Mouse (Mus musculus) neural tube, embryonic 10.5 days (tissue): ENCODE measurements around the gene Zmiz1.

Experiments
- DNase-seq: peaks from one replicate; pipeline ENCODE4 v3.0.0-alpha.2; 2017; ENCODE audit warnings: low spot score; ENCODE audit errors: extremely low spot score

Zmiz1 gene

DNA sequence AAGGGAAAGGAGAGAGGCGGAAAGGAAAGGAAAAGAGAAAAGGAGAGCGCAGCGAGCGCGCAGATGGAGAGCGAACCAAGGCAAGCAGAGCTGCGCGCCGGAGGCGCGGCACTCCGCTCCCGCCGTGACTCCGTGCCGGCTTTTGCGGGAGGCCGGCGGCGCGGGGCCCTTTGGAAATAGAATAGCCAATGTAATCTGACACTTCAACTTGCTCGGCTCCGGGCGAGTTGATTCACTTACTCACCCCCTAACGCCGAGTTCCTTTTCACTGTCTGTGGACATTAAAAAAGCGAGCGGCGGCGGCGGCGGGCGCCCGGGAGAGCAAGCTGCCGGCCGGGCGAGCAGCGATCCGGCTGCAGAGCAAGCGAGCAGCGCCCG, at the start of gene Zmiz1:
Gene Zmiz1 (plus strand): TSS at position 170 of the 378 bp plus-strand sequence.
- DNase-seq: peak; percentile 93

DNA sequence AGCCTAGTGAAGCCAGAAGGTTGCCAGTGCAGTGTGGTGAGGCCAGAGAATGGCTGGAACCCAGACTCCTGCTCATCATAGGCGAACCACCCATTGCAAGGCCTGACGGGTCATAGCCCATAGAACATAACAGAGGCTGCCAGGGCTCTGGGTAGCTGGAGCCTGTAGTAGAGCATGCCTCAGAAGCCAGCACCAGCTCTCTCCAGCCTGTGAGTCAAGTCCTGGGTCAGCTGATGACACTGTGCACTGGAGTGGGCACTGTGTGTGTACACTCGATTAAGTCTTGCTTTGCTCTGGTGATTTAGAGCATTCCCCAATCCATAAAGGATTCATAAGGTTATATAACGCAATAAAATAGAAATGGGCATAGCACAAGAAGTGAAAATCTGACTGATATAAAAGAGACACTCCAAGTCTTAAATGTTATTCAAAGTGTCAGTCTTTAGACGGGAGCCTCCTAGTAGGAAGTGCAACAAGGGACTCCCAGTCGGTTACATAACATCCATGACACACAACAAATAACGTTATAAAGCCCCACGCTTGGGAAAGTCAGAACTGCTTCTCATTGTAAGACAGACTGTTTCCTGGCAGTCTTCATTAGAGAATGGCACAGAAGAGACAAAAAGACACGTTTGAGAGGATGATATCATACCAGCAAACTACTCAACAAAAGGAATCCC, 47.0 kb upstream of the Zmiz1 start:
- DNase-seq: no peak

GRCm38 (mm10) chr14:25412811-25413210, 46.2 kb upstream of the Zmiz1 start:
- no peak for DNase-seq

- no peak for DNase-seq
Measured at GRCm38 (mm10) chr14:25413510-25413909, 45.5 kb upstream of the Zmiz1 start.

DNA sequence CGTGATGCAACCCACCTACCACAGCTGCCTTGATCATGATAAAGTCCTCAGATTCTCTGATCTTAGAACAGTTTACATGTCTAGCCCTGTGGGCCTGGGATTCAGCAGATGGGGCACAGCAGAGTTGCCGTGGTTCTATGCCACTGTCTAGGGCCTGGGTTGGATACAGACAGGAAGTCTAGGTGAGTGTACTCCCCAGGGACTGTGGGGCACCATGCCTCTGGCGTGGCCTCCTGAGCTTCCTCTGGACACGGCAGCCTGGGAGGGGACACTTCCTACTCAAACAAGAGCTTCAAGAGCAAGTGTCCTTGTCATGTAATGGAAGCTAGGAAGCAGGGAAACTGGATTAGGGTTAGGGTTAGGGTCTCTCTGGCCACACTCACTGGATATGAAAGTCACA, 44.9 kb upstream of the Zmiz1 start:
- DNase-seq: no peak

GRCm38 (mm10) chr14:25420001-25420690, 38.8 kb upstream of the Zmiz1 start:
- no peak for DNase-seq

GRCm38 (mm10) chr14:25420987-25421386, 38.0 kb upstream of the Zmiz1 start:
- DNase-seq: no peak

DNA sequence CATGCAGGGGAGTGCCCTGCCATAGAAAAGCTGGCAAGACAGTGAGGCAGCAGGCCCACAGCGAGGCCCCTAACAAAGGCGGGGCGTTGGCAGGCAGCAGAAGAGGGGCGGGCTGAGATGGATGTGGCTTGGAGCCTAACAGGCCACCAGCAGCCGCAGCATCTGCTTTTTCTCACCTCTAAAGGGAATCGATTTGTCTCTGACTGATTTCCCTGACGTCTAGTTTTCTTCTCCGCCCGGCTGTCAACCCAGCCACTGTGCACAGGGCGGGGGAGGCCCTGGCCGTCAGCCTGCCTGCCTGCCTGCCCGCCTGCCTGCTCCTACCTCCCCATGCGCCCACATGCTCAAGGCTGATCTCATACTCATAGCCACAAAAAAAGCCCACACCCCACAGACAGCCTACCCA, 37.4 kb upstream of the Zmiz1 start:
- DNase-seq: no peak

DNA sequence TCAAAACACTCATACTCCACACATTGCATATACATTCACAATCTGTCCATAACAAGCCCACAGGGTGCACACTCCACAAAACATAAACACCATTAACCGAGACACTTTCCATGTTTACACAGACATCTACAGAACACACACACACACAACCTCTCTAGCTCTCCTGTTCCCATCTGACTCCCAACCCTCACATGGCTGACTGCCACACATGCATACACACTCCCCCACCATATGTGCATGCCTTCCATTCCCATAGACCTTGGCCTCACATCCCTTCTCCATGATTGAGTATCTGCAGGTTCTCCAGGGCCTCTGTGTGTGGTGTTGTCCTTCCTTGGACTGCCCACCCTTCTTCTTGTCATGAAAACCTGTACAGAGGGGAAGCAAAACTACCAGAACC, 36.0 kb upstream of the Zmiz1 start:
- DNase-seq: no peak

GRCm38 (mm10) chr14:25423721-25424443, 35.1 kb upstream of the Zmiz1 start:
- no peak for DNase-seq

- DNase-seq: no peak
Measured at GRCm38 (mm10) chr14:25438255-25438654, 20.7 kb upstream of the Zmiz1 start.

DNA sequence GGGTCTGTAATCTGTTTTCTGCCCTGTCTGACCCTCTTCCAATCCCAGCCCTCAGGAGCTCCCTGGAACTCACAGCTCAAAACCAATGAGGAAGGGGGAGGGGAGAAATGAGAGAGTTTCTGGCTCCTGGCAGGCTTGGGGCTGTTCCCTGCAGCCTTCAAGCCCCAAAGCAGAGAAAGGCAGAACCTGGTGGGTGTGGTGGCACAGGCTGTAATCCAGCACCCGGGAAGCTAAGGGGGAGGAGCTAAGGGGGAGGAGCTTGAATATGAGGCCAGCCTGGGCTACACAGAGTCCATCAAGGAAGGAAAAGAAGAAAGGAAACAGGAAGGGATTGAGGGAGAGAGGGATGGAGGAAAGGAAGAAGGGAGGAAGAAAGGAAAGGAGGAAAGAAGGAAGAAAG, 18.9 kb upstream of the Zmiz1 start:
- no peak for DNase-seq

DNA sequence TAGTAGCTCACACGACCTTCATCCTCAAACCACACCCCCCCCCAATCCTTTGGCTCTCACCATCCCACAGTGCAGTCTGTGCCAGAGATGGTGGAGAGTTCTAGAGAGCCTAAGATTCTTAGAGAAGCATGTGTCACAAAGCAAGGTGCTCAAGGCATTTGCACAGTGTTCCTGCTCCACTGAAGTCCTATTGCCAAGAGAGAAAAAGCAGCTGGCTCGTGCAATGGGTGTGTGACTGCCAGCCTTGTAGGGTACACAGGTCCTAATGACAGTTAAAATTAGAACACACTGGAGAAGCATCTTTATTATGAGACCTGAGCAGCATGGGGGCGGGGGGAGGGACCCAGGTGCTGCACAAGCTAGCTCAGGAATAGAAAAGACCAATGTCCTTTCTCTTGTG, 18.2 kb upstream of the Zmiz1 start:
- no peak for DNase-seq

DNA sequence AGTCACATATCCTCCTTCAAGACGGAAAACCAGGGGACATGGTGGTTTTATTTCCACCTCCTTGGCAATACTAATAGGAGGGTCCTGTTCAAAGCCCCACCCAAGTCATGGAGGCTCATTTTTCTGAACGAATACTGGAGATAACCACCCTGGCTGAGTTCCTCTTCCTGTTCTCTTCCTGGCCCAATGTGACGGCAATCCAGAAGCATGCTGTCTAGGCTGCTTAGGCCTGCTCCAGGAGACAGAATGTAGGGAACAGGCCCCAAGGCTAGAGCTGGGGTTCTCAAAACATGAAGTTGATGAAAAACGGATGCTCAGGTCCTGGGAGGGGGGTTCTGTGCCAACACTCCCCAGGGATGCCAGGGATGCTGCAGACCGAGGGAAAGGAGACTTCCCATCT, 17.5 kb upstream of the Zmiz1 start:
- no peak for DNase-seq

- no peak for DNase-seq
Measured at GRCm38 (mm10) chr14:25442676-25443075, 16.3 kb upstream of the Zmiz1 start.

- no peak for DNase-seq
Measured at GRCm38 (mm10) chr14:25447136-25447775, 11.7 kb upstream of the Zmiz1 start.

DNA sequence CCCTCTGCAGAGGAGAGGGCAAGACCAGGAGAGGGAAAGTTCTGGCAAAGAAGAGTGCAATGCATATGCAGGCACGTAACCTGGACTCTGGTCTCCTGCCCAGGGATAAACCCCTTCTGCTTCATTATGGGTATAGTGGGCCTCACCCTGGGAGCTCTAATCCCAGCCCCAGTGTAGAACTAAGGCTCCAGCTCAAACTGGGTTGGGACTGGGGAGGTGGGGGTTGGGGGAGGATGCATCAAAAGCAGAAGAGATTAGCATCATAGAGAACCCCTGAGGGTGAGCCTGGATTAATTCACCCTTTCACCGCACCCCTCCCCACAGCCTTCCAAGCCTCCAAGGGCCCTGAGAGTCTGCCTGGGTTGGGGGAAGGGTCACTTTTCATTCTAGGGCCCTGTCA, 10.5 kb upstream of the Zmiz1 start:
- DNase-seq: no peak

DNA sequence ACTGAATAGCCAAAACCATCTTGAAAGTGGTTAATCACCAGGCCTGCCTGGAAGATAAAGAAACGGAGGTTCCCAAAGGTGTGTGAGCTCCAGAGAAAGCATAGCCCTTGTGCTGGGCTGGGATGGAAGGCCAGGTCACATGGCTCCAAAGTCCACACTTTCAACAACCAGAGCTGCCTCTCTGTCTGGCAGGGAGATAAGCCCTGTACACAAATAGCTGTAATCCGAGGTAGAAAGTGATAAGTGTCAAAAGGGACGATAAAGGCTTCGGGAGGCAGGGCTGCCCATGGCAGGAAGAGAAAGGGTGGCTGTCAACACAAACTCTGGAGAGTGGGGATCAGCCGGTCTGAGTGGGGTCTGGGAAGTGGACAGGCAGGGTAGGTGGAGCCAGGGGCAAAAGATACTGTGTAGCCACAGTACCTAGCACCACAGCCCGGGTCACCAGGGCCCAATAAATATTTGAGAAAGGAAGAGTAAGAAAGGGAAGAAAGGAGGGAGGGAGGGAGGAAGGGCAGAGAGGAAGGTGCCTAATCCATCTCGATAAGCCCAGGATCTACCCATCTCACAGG, 7.8 kb upstream of the Zmiz1 start:
- no peak for DNase-seq

GRCm38 (mm10) chr14:25451699-25452632, 7.0 kb upstream of the Zmiz1 start:
- DNase-seq: no peak

DNA sequence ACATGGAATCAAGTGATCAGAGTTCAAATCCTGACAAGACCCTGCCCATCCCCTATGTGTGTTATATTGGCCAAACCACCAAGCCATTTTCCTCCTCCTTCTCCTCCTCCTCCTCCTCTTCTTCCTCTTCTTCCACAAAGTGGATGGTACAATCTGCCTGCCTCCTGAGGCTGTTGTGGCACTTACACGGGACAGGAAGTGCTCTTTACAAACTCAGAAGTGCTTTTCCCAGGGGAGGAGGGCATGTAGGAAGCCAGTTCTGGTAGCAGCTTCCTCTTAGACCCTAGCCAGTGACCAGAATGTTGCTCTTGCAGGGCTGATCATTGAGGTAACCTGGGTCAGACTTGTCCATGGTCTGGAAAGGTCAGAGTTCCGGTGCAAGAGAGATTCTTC, 6.4 kb upstream of the Zmiz1 start:
- DNase-seq: no peak
